Mouse (Mus musculus) neutrophil, adult 65 days (primary cell): Measurements from ENCODE around the gene Drg2. TPM values are rescaled to one million over a fixed set of nuclear protein-coding genes. Genes with fewer than 3 reads are reported as not detected.

Experiments used
- total RNA-seq: library from RNA; stranded (reverse); gene quantifications from 2 replicates; pipeline ENCODE4 v1.2.4, GENCODE M21; 2023

The Drg2 gene
- 29.1 and 36.8 TPM in 2 replicates for total RNA-seq

GRCm38 (mm10) chr11:60454080-60454744, at the start of gene Drg2:
Gene Drg2, plus strand, starts transcription at chr11:60454591.

GRCm38 (mm10) chr11:60416963-60417716, 37.3 kb upstream of the Drg2 start, which contains the start of gene Gid4:
Gene Gid4, plus strand, starts transcription at chr11:60417145.

GRCm38 (mm10) chr11:60417717-60418472, 36.5 kb upstream of the Drg2 start, which contains the start of gene Atpaf2:
Gene Atpaf2, minus strand, starts transcription at chr11:60418457.

DNA sequence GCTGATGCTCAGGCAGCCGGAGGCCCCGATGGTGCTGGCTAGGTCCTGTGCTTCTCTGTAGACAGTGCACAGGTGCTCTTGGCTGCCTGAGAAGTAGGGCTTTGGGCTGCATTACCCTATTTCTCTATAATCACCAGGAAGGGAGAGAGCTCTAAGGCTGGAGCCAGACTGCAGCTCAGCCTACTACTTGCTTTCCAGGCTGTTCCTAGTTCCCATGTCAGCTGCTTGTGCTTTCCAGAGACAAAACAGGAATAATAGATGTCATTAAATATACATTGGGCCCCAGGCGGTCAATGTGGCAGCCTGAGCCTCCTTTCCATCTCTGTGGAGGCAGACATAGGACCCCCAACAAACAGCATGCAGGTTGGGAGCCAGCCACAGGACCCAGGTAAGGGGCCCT, 14.6 kb downstream of the Drg2 start, which contains the start of gene Myo15:
Myo15 (plus strand) TSS at position 301 of the 400 bp plus-strand sequence.

Other genes with a start within 250 kb of the Drg2 start
- 66.6 and 68.9 TPM in 2 replicates for gene Srebf1, start 232.0 kb upstream of the Drg2 start, total RNA-seq
- gene Tom1l2, start 101.7 kb upstream of the Drg2 start, total RNA-seq: 10.1 and 14.1 TPM in 2 replicates
- gene Drc3, start 101.3 kb upstream of the Drg2 start, total RNA-seq: 0.32 and 0.36 TPM in 2 replicates
- gene Gid4, start 37.4 kb upstream of the Drg2 start, total RNA-seq: 4.2 and 5.6 TPM in 2 replicates
- 8.6 and 11.4 TPM in 2 replicates for gene Atpaf2, start 36.1 kb upstream of the Drg2 start, total RNA-seq
- 0.22 and 0.29 TPM in 2 replicates for gene Myo15, start 14.7 kb downstream of the Drg2 start, total RNA-seq
- gene Alkbh5, start 81.8 kb downstream of the Drg2 start, total RNA-seq: 37.3 and 44.7 TPM in 2 replicates
- gene Llgl1, start 245.1 kb downstream of the Drg2 start, total RNA-seq: 13.9 and 16.0 TPM in 2 replicates